Mouse (Mus musculus): Measurements from ENCODE around the gene Mbip.

DNA sequence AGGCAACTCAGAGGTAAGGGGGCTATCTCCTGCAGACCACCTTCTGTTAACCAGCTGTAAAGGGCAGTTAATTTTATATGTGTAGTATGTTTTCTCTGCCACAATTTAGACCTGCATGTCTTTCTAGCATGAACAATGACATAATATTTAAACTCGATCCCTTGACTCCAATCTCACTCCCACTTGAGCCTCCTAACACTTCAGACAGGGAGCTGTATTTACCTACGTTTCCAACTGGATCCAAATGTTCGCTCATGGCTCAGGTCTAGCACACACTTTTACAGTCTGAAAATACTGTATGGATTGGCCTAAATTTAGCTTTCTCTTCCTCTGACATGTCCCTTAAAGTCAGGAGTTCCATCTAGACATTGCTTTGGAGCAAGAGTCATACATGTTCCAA is 13.2 kb downstream of the Mbip start:
- TF ChIP-seq CTCF (IDR thresholded peaks at IDR 0.05; ENCODE audit: low read depth, low read length) (no peak), GATA1 (IDR thresholded peaks at IDR 0.05; ENCODE audit: borderline replicate concordance, low read length) (no peak), POLR2AphosphoS5 (IDR thresholded peaks at IDR 0.05; ENCODE audit: insufficient replicate concordance, low read depth, low read length) (no peak), TAL1 (conservative IDR thresholded peaks at IDR 0.05; ENCODE audit: low read depth, low read length) (no peak)

Data from G1E (cell line).